Mouse (Mus musculus): ENCODE results near the gene Uba3.

GRCm38 (mm10) chr6:97211981-97212380, 6.5 kb upstream of the Uba3 start:
- TF ChIP-seq CTCF (IDR thresholded peaks at IDR 0.05; ENCODE audit: low read depth): no peak
- TF ChIP-seq EP300 (IDR thresholded peaks at IDR 0.05; ENCODE audit: low read depth): no peak

Data from heart, postnatal 0 days (tissue).